Mouse (Mus musculus): Measurements from ENCODE around the gene Mtm1.

GRCm38 (mm10) chrX:71206595-71206994 is 4.0 kb upstream of the Mtm1 start:
- TF ChIP-seq CTCF (IDR thresholded peaks at IDR 0.05; ENCODE audit: control insufficient read depth, insufficient read depth, low read length) (no peak), POLR2A (IDR thresholded peaks at IDR 0.05; ENCODE audit: borderline replicate concordance, control insufficient read depth, low read depth, low read length) (no peak)

Measured in bone marrow, adult 2 months (tissue).